Mouse (Mus musculus): ENCODE data around the gene Shkbp1. TPM values are rescaled to one million over a fixed set of nuclear protein-coding genes. Genes with fewer than 3 reads are reported as not detected.

Gene Shkbp1
- polyA plus RNA-seq, 1 experiment from 2014 or later, result 52.4 TPM

DNA sequence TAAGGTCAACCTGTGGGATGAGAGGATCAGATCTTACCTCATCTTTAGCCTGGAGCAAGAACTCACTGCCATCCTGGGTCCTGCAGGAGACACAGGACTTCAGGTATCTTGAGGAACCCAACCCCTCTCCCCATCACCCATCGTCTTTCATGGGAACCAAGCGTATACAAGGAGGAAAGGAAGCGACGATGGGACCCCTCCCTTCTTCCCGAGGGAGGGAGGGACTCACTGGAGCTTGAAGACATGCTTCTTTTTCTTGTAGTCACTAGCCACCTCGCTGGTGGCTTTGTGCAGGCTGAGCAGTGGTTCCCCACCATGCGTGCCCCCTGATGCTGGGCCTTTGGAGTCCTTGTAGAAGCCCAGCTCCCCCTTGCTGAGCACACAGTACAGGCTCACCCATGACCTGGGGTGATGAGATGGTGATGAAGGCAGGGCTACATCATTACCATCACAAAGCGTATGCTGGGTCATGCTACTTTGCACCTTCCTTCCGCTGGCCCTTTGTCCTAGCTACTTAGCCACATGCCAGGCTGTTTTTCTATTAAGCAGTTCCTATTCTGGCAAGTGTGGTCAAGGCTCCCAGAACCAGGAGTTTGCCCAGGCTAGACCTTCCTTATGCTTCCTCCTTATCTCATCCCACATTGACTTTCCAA, 4.0 kb upstream of the Shkbp1 start:
- Histone ChIP-seq H3K27me3 (replicated peaks; ENCODE audit: control insufficient read depth, insufficient read depth, low read length) (peaks cover 36% of the 10 kb centered on the region), H3K4me1 (ENCODE audit: control insufficient read depth, insufficient read depth, low read length) (peaks cover 9% of the 10 kb centered on the region)
- no peak for DNase-seq (ENCODE audit: low spot score)

GRCm38 (mm10) chr7:27359162-27359561, 3.3 kb upstream of the Shkbp1 start:
- no peak overlapping the region for H3K9ac ChIP-seq (ENCODE audit: low read length)
- H3K27ac ChIP-seq (ENCODE audit: low read depth, low read length), result no peak overlapping the region
- whole genome bisulfite sequencing, result 66% methylated on average over 2 of the region's 2 CpGs
- H3K9me3 ChIP-seq (replicated peaks; ENCODE audit: control insufficient read depth, low read length), result no peaks in the 10 kb centered on the region
- peaks cover 16% of the 10 kb centered on the region for H3K4me1 ChIP-seq (ENCODE audit: control insufficient read depth, insufficient read depth, low read length)
- H3K27me3 ChIP-seq (replicated peaks; ENCODE audit: control insufficient read depth, insufficient read depth, low read length), result peaks cover 29% of the 10 kb centered on the region
- no peak for DNase-seq (ENCODE audit: low spot score)
- H3K4me2 ChIP-seq (ENCODE audit: low read length), result no peak overlapping the region
- H3K4me3 ChIP-seq (ENCODE audit: low read depth, low read length), result no peak overlapping the region
- ATAC-seq, result no peak
- no peaks in the 10 kb centered on the region for H3K36me3 ChIP-seq (ENCODE audit: control insufficient read depth, insufficient read depth, low read length)

More for the DNA sequence above, 4.0 kb upstream of the Shkbp1 start:
- ATAC-seq, result no peak
- Histone ChIP-seq H3K9me3 (replicated peaks; ENCODE audit: control insufficient read depth, low read length) (no peaks in the 10 kb centered on the region), H3K9ac (ENCODE audit: low read length) (no peak overlapping the region), H3K4me2 (ENCODE audit: low read length) (no peak overlapping the region), H3K36me3 (ENCODE audit: control insufficient read depth, insufficient read depth, low read length) (no peaks in the 10 kb centered on the region), H3K27ac (ENCODE audit: low read depth, low read length) (no peak overlapping the region), H3K4me3 (ENCODE audit: low read depth, low read length) (no peak overlapping the region)
- WGBS, result 87% methylated on average over 9 of the region's 9 CpGs

DNA sequence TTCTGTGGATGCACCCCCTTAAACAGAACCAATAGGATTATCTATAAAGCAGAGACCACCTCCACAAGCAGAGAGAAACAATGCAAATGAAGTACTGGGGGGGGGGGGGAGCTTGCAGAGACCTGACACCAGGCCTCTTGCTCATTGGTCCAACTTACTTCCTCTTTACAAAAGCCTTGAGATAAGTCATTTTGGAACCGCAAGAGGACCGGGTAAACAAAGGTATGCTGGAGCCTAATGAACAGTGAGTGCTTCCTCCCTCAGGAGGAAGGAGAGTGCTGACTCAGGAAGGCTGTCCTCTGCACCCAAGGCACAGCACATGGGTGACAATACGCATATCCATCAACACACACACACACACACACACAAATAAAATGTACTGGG, 1.8 kb upstream of the Shkbp1 start:
- H3K4me2 ChIP-seq (ENCODE audit: low read length), result no peak overlapping the region
- H3K9me3 ChIP-seq (replicated peaks; ENCODE audit: control insufficient read depth, low read length), result no peaks in the 10 kb centered on the region
- ATAC-seq, result no peak
- peaks cover 21% of the 10 kb centered on the region for H3K27me3 ChIP-seq (replicated peaks; ENCODE audit: control insufficient read depth, insufficient read depth, low read length)
- H3K36me3 ChIP-seq (ENCODE audit: control insufficient read depth, insufficient read depth, low read length), result peaks cover 11% of the 10 kb centered on the region; the same call in 1 of the 2 replicates
- no peak for DNase-seq (ENCODE audit: low spot score)
- 25% methylated on average over 3 of the region's 3 CpGs for WGBS
- H3K4me3 ChIP-seq (ENCODE audit: low read depth, low read length), result no peak overlapping the region
- no peak overlapping the region for H3K27ac ChIP-seq (ENCODE audit: low read depth, low read length)
- H3K9ac ChIP-seq (ENCODE audit: low read length), result no peak overlapping the region
- H3K4me1 ChIP-seq (ENCODE audit: control insufficient read depth, insufficient read depth, low read length), result peaks cover 16% of the 10 kb centered on the region

DNA sequence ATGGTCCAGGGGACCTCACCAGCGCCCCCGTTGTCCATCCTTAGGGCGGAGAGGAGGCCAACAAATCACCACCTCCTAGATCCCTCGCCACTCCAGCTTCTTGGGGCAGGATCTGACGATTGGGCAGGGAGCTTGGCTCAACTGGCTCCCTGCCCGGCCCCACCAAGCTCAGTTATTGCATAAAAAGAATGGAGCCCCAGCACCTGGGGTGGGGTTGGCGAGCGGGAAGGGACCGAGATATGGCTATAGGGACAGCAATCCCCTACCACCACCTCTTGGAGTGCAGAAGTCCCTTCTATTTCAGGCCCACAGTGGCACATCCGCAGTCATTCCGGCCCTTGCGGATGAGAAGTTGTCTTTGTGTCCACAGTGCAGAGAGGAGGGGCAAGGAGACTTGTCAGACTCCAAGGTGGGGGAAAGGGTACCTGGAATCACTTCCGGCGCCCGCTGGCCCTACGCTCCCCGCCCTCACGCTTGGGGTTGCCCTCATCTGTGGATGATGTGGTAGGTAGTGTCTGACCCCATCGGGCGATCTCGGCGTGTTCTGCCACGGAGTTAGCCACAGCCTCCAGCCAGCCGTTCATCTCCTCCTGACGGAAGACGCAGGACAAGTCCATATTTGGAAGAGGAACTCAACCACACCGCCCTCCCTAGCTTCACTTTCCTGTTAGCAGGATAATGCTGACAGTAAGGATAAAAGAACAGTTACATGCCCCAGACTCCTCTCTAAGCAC, 1.2 kb upstream of the Shkbp1 start, which contains the start of gene Gm20479:
Gene Gm20479, minus strand, starts transcription at position 559 of the 734 bp plus-strand sequence.
- ATAC-seq (no peak), DNase-seq (ENCODE audit: low spot score) (no peak)
- H3K36me3 ChIP-seq (ENCODE audit: control insufficient read depth, insufficient read depth, low read length), result peaks cover 16% of the 10 kb centered on the region
- H3K4me1 ChIP-seq (ENCODE audit: control insufficient read depth, insufficient read depth, low read length), result peaks cover 16% of the 10 kb centered on the region
- no peaks in the 10 kb centered on the region for H3K9me3 ChIP-seq (replicated peaks; ENCODE audit: control insufficient read depth, low read length)
- H3K9ac ChIP-seq (ENCODE audit: low read length), result peak within 1 kb of the TSS; percentile 30; the same call in 1 of the 2 replicates
- WGBS, result 5% methylated on average over 26 of the region's 27 CpGs
- peak within 1 kb of the TSS; percentile 72 for H3K4me3 ChIP-seq (ENCODE audit: low read depth, low read length)
- no peak within 1 kb of the TSS; the same call in 1 of the 2 replicates for H3K27ac ChIP-seq (ENCODE audit: low read depth, low read length)
- peak within 1 kb of the TSS; percentile 67 for H3K4me2 ChIP-seq (ENCODE audit: low read length)
- peaks cover 21% of the 10 kb centered on the region for H3K27me3 ChIP-seq (replicated peaks; ENCODE audit: control insufficient read depth, insufficient read depth, low read length)

DNA sequence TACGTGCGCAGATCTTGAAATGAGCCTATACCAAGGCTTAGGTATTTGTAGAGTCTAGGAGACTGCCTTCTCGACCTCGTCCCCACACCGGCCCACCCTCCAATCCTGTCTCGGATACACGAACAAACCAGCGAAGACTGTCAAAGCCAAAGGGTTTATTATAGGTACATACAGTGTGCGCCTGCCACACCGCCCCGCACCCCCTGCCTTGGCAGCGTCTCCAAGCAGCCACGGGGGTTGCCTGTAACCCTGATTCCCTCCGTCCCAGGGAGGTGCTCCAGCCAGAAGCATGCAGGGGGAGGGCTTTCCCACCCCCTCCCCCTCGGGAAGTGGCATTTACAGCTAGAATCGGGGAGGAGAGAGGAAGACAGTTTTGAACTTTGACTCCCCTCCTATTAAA, 429 bp upstream of the Shkbp1 start:
- no peak overlapping the region for H3K27ac ChIP-seq (ENCODE audit: low read depth, low read length)
- peaks cover 16% of the 10 kb centered on the region for H3K4me1 ChIP-seq (ENCODE audit: control insufficient read depth, insufficient read depth, low read length)
- DNase-seq (ENCODE audit: low spot score) (no peak), ATAC-seq (peak; percentile 50)
- 2% methylated on average over 16 of the region's 16 CpGs for WGBS
- H3K4me3 ChIP-seq (ENCODE audit: low read depth, low read length), result peak overlapping the region; percentile 72
- peaks cover 21% of the 10 kb centered on the region for H3K27me3 ChIP-seq (replicated peaks; ENCODE audit: control insufficient read depth, insufficient read depth, low read length)
- peaks cover 24% of the 10 kb centered on the region for H3K36me3 ChIP-seq (ENCODE audit: control insufficient read depth, insufficient read depth, low read length)
- H3K9ac ChIP-seq (ENCODE audit: low read length), result peak overlapping the region; percentile 30; the same call in 1 of the 2 replicates
- peak overlapping the region; percentile 67 for H3K4me2 ChIP-seq (ENCODE audit: low read length)
- H3K9me3 ChIP-seq (replicated peaks; ENCODE audit: control insufficient read depth, low read length), result no peaks in the 10 kb centered on the region

- Histone ChIP-seq H3K27me3 (replicated peaks; ENCODE audit: control insufficient read depth, insufficient read depth, low read length) (peaks cover 21% of the 10 kb centered on the region), H3K4me1 (ENCODE audit: control insufficient read depth, insufficient read depth, low read length) (peaks cover 16% of the 10 kb centered on the region), H3K4me2 (ENCODE audit: low read length) (peak overlapping the region; percentile 67), H3K36me3 (ENCODE audit: control insufficient read depth, insufficient read depth, low read length) (peaks cover 34% of the 10 kb centered on the region), H3K4me3 (ENCODE audit: low read depth, low read length) (peak overlapping the region; percentile 72), H3K9me3 (replicated peaks; ENCODE audit: control insufficient read depth, low read length) (no peaks in the 10 kb centered on the region), H3K27ac (ENCODE audit: low read depth, low read length) (no peak overlapping the region; the same call in 1 of the 2 replicates), H3K9ac (ENCODE audit: low read length) (peak overlapping the region; percentile 78)
- peak; percentile 18 for ATAC-seq
- DNase-seq (ENCODE audit: low spot score), result no peak
- 9% methylated on average over 14 of the region's 14 CpGs for WGBS
Measured at GRCm38 (mm10) chr7:27355261-27355660, 558 bp downstream of the Shkbp1 start.

- no peaks in the 10 kb centered on the region for H3K9me3 ChIP-seq (replicated peaks; ENCODE audit: control insufficient read depth, low read length)
- 44% methylated on average over 4 of the region's 4 CpGs for WGBS
- peaks cover 21% of the 10 kb centered on the region for H3K27me3 ChIP-seq (replicated peaks; ENCODE audit: control insufficient read depth, insufficient read depth, low read length)
- peak overlapping the region; percentile 67 for H3K4me2 ChIP-seq (ENCODE audit: low read length)
- no peak overlapping the region for H3K27ac ChIP-seq (ENCODE audit: low read depth, low read length)
- H3K4me1 ChIP-seq (ENCODE audit: control insufficient read depth, insufficient read depth, low read length), result peaks cover 16% of the 10 kb centered on the region
- peak overlapping the region; percentile 72 for H3K4me3 ChIP-seq (ENCODE audit: low read depth, low read length)
- ATAC-seq (no peak), DNase-seq (ENCODE audit: low spot score) (no peak)
- H3K9ac ChIP-seq (ENCODE audit: low read length), result peak overlapping the region; percentile 78
- H3K36me3 ChIP-seq (ENCODE audit: control insufficient read depth, insufficient read depth, low read length), result peaks cover 36% of the 10 kb centered on the region
Measured at GRCm38 (mm10) chr7:27354783-27355182, 1.0 kb downstream of the Shkbp1 start.

DNA sequence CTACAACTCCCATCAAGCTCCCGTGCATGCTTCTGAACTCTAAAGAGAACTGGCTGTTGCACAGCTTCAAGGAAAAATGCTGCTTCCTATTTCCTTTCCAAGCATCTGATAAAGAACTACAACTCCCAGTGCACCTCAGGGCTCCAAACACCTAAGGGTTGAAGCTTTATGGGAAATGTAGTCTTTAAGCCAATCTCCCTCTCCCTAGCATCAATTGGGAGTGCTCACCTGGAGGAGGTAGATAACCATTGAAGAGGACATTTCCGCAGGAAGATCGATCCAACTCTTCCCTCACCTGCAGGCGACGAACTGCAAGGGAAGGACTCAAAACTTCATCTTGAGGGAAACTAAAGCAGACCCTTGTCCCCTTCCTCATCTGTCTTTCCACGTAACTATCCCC, 1.7 kb downstream of the Shkbp1 start:
- WGBS, result 22% methylated on average over 6 of the region's 6 CpGs

GRCm38 (mm10) chr7:27345444-27345843, 10.4 kb downstream of the Shkbp1 start:
- Histone ChIP-seq H3K27ac (ENCODE audit: low read depth, low read length) (no peak overlapping the region), H3K4me2 (ENCODE audit: low read length) (no peak overlapping the region), H3K4me3 (ENCODE audit: low read depth, low read length) (no peak overlapping the region), H3K36me3 (ENCODE audit: control insufficient read depth, insufficient read depth, low read length) (peaks cover 84% of the 10 kb centered on the region), H3K9me3 (replicated peaks; ENCODE audit: control insufficient read depth, low read length) (no peaks in the 10 kb centered on the region), H3K9ac (ENCODE audit: low read length) (no peak overlapping the region), H3K4me1 (ENCODE audit: control insufficient read depth, insufficient read depth, low read length) (no peaks in the 10 kb centered on the region), H3K27me3 (replicated peaks; ENCODE audit: control insufficient read depth, insufficient read depth, low read length) (no peaks in the 10 kb centered on the region)
- no peak for DNase-seq (ENCODE audit: low spot score)
- 17% methylated on average over 6 of the region's 6 CpGs for WGBS
- ATAC-seq, result 0 out of 2 replicates have a peak, but pooled peaks have one; percentile 22

More for the DNA sequence above, 1.7 kb downstream of the Shkbp1 start:
- H3K4me1 ChIP-seq (ENCODE audit: control insufficient read depth, insufficient read depth, low read length), result peaks cover 16% of the 10 kb centered on the region
- H3K9ac ChIP-seq (ENCODE audit: low read length), result peak overlapping the region; percentile 78; the same call in 1 of the 2 replicates
- no peak overlapping the region for H3K27ac ChIP-seq (ENCODE audit: low read depth, low read length)
- peaks cover 39% of the 10 kb centered on the region for H3K36me3 ChIP-seq (ENCODE audit: control insufficient read depth, insufficient read depth, low read length)
- no peaks in the 10 kb centered on the region for H3K9me3 ChIP-seq (replicated peaks; ENCODE audit: control insufficient read depth, low read length)
- H3K4me2 ChIP-seq (ENCODE audit: low read length), result peak overlapping the region; percentile 67
- DNase-seq (ENCODE audit: low spot score) (peak; percentile 85), ATAC-seq (no peak; the same call in 1 of the 2 replicates)
- H3K27me3 ChIP-seq (replicated peaks; ENCODE audit: control insufficient read depth, insufficient read depth, low read length), result peaks cover 21% of the 10 kb centered on the region
- peak overlapping the region; percentile 72 for H3K4me3 ChIP-seq (ENCODE audit: low read depth, low read length)

Data from forebrain, embryonic 14.5 days (tissue).